Mouse (Mus musculus) G1E (cell line): ENCODE results near the gene Lamc2. TPM values are rescaled to one million over a fixed set of nuclear protein-coding genes. Genes with fewer than 3 reads are reported as not detected.
"Not testable (repeated sequence)": the region's sequence is repeated elsewhere in the genome, so short reads cannot be mapped to it uniquely, and the experiment has no call there.

Experiments
- ATAC-seq: 2 replicates; pipeline ENCODE4 v1.8.0; 2016; ENCODE audit warnings: mild to moderate bottlenecking; ENCODE audit not compliant: insufficient number of reproducible peaks, poor library complexity, low FRiP score, severe bottlenecking; ENCODE audit errors: extremely low read depth
- DNase-seq: peaks from one replicate; pipeline ENCODE4 v3.0.0; 2012; ENCODE audit warnings: low spot score
- H3K27me3 ChIP-seq: 2 replicates; pipeline ENCODE4 v1.6.1; 2012; ENCODE audit warnings: mild to moderate bottlenecking, low read length, inconsistent platforms; ENCODE audit not compliant: insufficient read depth
- H3K36me3 ChIP-seq: replicated peaks from 2 replicates; pipeline ENCODE3; 2012; ENCODE audit warnings: mild to moderate bottlenecking, inconsistent platforms
- H3K4me1 ChIP-seq: 2 replicates; pipeline ENCODE4 v1.6.1; 2012; ENCODE audit warnings: low read depth, low read length, inconsistent platforms, mixed read lengths; ENCODE audit not compliant: insufficient read depth
- H3K4me3 ChIP-seq: 2 replicates; pipeline ENCODE4 v1.5.1; 2012; ENCODE audit warnings: low read depth, mild to moderate bottlenecking, inconsistent platforms, low read length, moderate library complexity, mixed read lengths
- H3K9me3 ChIP-seq: replicated peaks from 2 replicates; pipeline ENCODE4 v1.6.1; 2012; ENCODE audit warnings: inconsistent platforms
- CTCF ChIP-seq: IDR thresholded peaks from 2 replicates; pipeline ENCODE4 v1.5.1; 2012; ENCODE audit warnings: low read depth, low read length, inconsistent platforms, mixed read lengths
- GATA1 ChIP-seq: IDR thresholded peaks from 2 replicates; pipeline ENCODE4 v1.6.1; 2012; ENCODE audit warnings: borderline replicate concordance, low read length, inconsistent platforms, mixed read lengths
- GATA2 ChIP-seq: IDR thresholded peaks from 2 replicates; pipeline ENCODE4 v1.6.1; 2012; ENCODE audit warnings: low read depth, low read length, inconsistent platforms, borderline replicate concordance
- POLR2AphosphoS5 ChIP-seq: IDR thresholded peaks from 2 replicates; pipeline ENCODE4 v1.6.1; 2012; ENCODE audit warnings: low read depth, low read length, inconsistent platforms; ENCODE audit not compliant: insufficient replicate concordance
- TAL1 ChIP-seq: conservative IDR thresholded peaks from 2 replicates; pipeline ENCODE4 v1.6.1; 2012; ENCODE audit warnings: low read depth, low read length, inconsistent platforms, mixed read lengths
- polyA plus RNA-seq: library from polyadenylated mRNA; stranded (reverse); fragments of >175 nt; gene quantifications from 2 replicates; pipeline ENCODE4 v1.2.3, GENCODE M21; 2012
- total RNA-seq, 2 experiments: library from RNA; stranded (forward) in 1 of 2; stranded (reverse) in 1 of 2; fragments of 200-1000 nt in 1 of 2; fragments of >200 nt in 1 of 2; fragmentation: Nextera tagmentation in 1 of 2; gene quantifications; 2 replicates each; pipeline ENCODE4 v1.2.3; 2014 to 2017

The Lamc2 gene
- total and polyA plus RNA-seq, 3 experiments = 0.11 TPM; not detected in 2

DNA sequence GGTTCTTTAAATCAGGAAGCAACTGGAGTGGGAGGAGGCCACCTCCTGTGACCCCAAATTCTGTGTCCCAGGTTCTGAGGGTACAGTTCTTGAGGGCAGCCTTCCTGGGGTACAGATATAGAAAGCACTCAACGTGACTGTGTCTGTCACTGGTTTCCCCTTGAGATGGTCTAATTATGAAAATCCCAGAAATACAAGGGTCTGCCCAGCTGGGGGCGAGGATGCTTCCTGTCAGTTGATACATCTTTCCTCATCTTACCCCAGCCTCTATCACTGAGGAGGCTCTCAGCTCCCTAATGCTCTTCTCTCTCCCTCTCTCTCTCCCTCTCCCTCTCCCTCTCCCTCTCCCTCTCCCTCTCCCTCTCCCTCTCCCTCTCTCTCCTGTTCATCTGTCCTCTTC is 96.2 kb downstream of the Lamc2 start:
- no peak for DNase-seq
- TF ChIP-seq CTCF (no peak), POLR2AphosphoS5 (no peak), TAL1 (no peak), GATA2 (no peak), GATA1 (no peak)
- H3K27me3 ChIP-seq = peaks cover 12% of the 10 kb centered on the region
- H3K36me3 ChIP-seq = no peaks in the 10 kb centered on the region
- peaks cover 68% of the 10 kb centered on the region for H3K4me1 ChIP-seq
- H3K9me3 ChIP-seq = no peaks in the 10 kb centered on the region
- ATAC-seq = no peak
- no peak overlapping the region for H3K4me3 ChIP-seq

DNA sequence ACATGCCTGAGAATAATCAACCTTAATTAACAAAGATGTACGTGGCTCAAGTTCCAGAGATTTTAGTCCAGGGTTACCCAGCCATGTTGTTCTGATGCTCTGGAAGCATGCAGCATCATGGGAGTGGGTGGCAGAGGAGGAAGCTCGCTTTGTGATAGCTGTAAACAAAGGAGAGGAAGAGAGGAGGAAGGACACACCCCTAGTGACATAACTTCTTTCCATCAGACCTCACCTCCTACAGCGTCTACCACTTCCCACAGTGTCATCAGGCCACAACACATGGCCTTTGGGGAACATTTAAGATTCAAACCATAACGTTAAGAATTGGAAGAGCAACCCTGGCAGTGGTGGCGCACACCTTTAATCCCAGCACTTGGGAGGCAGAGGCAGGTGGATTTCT is 98.5 kb downstream of the Lamc2 start:
- no peaks in the 10 kb centered on the region for H3K9me3 ChIP-seq
- no peak for DNase-seq
- TF ChIP-seq POLR2AphosphoS5 (no peak), GATA1 (no peak), TAL1 (no peak), CTCF (no peak), GATA2 (no peak)
- no peak for ATAC-seq
- no peak overlapping the region for H3K4me3 ChIP-seq
- H3K4me1 ChIP-seq = peaks cover 55% of the 10 kb centered on the region
- H3K27me3 ChIP-seq = no peaks in the 10 kb centered on the region
- H3K36me3 ChIP-seq = no peaks in the 10 kb centered on the region

DNA sequence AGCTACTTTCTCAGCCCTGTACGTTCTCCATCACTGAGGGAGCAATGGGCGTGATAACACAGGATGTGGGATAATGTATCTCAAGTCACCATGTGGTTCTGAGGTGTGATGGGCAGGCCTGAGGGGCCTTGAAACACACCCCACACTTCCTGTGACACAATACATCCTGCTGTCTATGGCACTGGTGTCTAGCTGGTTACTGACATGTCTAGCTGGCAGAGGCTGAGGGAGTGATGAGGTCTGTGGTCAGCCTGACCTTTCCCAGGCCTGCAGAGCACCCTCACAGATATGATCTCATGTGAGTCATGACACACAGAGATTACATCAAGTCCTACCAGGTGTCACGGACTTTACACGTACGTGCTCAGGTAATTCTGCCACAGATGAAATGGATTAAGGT is 101.0 kb downstream of the Lamc2 start:
- Histone ChIP-seq H3K36me3 (no peaks in the 10 kb centered on the region), H3K4me3 (no peak overlapping the region), H3K4me1 (peaks cover 30% of the 10 kb centered on the region), H3K9me3 (no peaks in the 10 kb centered on the region), H3K27me3 (no peaks in the 10 kb centered on the region)
- DNase-seq (no peak), ATAC-seq (no peak)
- TF ChIP-seq CTCF (no peak), TAL1 (no peak), GATA1 (no peak), GATA2 (no peak), POLR2AphosphoS5 (no peak)

DNA sequence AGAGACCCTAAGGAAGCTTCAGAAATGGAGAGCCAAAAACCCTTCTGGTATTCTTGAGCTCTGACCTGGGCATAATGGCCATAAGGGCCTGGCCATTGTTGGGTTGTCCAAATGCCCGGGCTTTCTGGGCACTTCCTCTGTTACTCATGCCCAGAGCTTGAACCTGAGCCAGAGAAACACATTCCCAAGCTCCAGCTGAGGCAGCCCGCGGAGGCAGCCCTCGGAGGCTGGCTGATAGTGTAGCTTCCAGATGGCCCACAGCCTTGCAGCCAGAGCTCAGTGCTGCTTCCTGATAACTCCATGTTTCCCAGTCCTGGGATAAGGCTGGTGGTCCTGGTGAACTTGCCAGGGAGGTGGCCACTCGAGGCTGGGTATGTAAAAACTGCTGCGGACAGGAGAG is 102.1 kb downstream of the Lamc2 start:
- DNase-seq = no peak
- no peaks in the 10 kb centered on the region for H3K27me3 ChIP-seq
- peaks cover 22% of the 10 kb centered on the region for H3K4me1 ChIP-seq
- TF ChIP-seq GATA1 (no peak), CTCF (no peak), POLR2AphosphoS5 (no peak)
- H3K36me3 ChIP-seq = no peaks in the 10 kb centered on the region
- no peak for ATAC-seq
- H3K4me3 ChIP-seq = no peak overlapping the region
- H3K9me3 ChIP-seq = no peaks in the 10 kb centered on the region

DNA sequence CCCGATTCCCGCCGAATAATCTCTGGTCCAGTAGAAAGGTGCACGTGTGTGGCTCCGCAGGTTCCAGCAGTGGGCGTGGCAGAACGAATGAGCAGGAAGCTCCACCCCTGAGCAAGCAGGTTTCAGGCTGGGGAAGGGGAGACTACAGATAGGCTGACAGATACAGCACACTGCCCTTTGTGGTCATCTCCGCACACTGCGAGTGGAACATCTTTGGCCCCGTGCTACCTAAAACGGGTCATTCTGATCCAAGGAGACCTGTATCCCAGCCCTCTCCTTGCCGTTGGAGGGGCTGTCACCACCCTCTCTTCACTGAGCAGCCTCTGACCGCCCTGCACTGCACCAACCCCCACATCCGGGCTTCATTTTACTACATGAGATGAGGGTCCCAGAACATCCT is 103.0 kb downstream of the Lamc2 start:
- H3K9me3 ChIP-seq, H3K27me3 ChIP-seq, H3K36me3 ChIP-seq, ATAC-seq, H3K4me3 ChIP-seq, DNase-seq: not testable (repeated sequence)
- H3K4me1 ChIP-seq = peaks cover 22% of the 10 kb centered on the region

DNA sequence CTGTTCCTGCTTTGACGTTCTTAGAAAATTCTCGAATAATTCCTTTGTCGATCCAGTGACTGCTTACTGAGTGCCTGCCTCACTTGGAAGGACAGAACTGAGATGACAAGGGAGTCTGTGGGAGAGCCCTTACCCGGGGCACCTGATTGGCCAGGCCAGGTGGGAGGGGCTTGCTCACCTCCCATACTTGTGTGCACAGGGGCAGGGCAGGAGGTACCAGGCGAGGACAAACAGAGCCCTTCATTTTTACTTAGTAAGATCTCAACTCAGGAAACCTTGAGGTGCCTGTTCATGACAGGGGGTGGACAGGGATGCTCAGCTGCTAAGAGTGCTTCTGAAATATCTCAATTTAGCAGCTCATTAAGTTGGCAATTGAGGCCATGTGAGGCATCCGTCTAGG is 110.3 kb downstream of the Lamc2 start:
- peaks cover 13% of the 10 kb centered on the region for H3K4me1 ChIP-seq
- H3K4me3 ChIP-seq = no peak overlapping the region
- H3K27me3 ChIP-seq = peaks cover 30% of the 10 kb centered on the region
- TF ChIP-seq TAL1 = no peak
- TF ChIP-seq CTCF = no peak
- no peak for TF ChIP-seq GATA2
- no peak for TF ChIP-seq POLR2AphosphoS5
- no peak for TF ChIP-seq GATA1
- DNase-seq = no peak
- H3K36me3 ChIP-seq = no peaks in the 10 kb centered on the region
- no peak for ATAC-seq
- H3K9me3 ChIP-seq = no peaks in the 10 kb centered on the region

DNA sequence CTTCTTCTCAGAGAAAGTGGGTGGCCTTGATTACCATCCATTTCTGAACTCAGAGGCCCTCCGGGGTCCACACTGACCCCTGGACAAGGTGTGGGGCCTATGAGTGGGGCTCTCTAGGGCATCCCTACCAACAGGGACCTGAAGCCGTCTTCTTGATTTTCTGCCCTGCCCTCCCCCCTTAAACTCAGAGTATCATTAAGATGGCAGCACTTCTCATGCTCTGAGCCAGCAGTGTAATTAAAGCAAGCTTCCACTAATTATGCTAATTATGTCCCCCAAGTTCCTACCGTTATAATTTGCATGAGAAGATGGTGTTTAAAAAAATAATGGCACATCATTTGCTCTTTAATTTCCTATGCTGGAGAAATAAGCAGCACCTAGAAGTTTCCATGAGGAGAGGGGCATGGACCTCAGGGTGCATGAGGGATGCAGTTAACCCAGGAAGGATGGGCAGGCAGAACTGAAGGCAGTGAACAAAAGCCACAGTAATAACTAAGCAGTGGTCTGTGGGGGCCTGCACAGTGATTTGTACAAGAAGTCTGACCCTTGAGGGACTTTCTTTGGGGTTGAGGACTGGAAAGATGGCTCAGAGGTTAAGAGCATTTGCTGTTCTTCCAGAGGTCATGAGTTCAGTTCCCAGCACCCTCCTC is 111.0 kb downstream of the Lamc2 start:
- DNase-seq (no peak), ATAC-seq (no peak)
- Histone ChIP-seq H3K4me3 (no peak overlapping the region), H3K4me1 (peaks cover 13% of the 10 kb centered on the region), H3K36me3 (no peaks in the 10 kb centered on the region), H3K9me3 (no peaks in the 10 kb centered on the region), H3K27me3 (peaks cover 34% of the 10 kb centered on the region)
- TF ChIP-seq TAL1 = no peak
- TF ChIP-seq CTCF = no peak
- TF ChIP-seq GATA1 = no peak
- TF ChIP-seq POLR2AphosphoS5 = no peak
- no peak for TF ChIP-seq GATA2
